Mouse (Mus musculus): Measurements from ENCODE around the gene Zfp385a. TPM values are rescaled to one million over a fixed set of nuclear protein-coding genes. Genes with fewer than 3 reads are reported as not detected.
A peak's percentile ranks its signal among the peaks of the same experiment; 100 is the strongest.

Zfp385a gene
- 5.0 and 6.0 TPM in 2 replicates for polyA plus RNA-seq (2015; fragmentation: Nextera tagmentation; extraction: Ambion mirVana)

GRCm38 (mm10) chr15:103339961-103340337, at the start of gene Zfp385a:
Gene Zfp385a, minus strand, starts transcription at chr15:103340093.
- DNase-seq (ENCODE audit: low spot score) = peak; percentile 88

GRCm38 (mm10) chr15:103388556-103389145, 48.8 kb upstream of the Zfp385a start:
- peak; percentile 16 for DNase-seq (ENCODE audit: low spot score)

- no peak for DNase-seq (ENCODE audit: low spot score)
Observed at GRCm38 (mm10) chr15:103383771-103384488, 44.0 kb upstream of the Zfp385a start.

- DNase-seq (ENCODE audit: low spot score) = no peak
Observed at GRCm38 (mm10) chr15:103382795-103383406, 43.0 kb upstream of the Zfp385a start.

- DNase-seq (ENCODE audit: low spot score) = no peak
Observed at GRCm38 (mm10) chr15:103382075-103382474, 42.2 kb upstream of the Zfp385a start.

- DNase-seq (ENCODE audit: low spot score) = no peak
Observed at GRCm38 (mm10) chr15:103378665-103379356, 38.9 kb upstream of the Zfp385a start.

GRCm38 (mm10) chr15:103377752-103378664, 38.1 kb upstream of the Zfp385a start:
- DNase-seq (ENCODE audit: low spot score) = no peak

GRCm38 (mm10) chr15:103376837-103377269, 37.0 kb upstream of the Zfp385a start:
- no peak for DNase-seq (ENCODE audit: low spot score)

GRCm38 (mm10) chr15:103375112-103375800, 35.4 kb upstream of the Zfp385a start:
- no peak for DNase-seq (ENCODE audit: low spot score)

- DNase-seq (ENCODE audit: low spot score) = no peak
Observed at GRCm38 (mm10) chr15:103372461-103372860, 32.6 kb upstream of the Zfp385a start.

GRCm38 (mm10) chr15:103371741-103372140, 31.8 kb upstream of the Zfp385a start:
- no peak for DNase-seq (ENCODE audit: low spot score)

GRCm38 (mm10) chr15:103371208-103371607, 31.3 kb upstream of the Zfp385a start:
- no peak for DNase-seq (ENCODE audit: low spot score)

GRCm38 (mm10) chr15:103370462-103370861, 30.6 kb upstream of the Zfp385a start:
- DNase-seq (ENCODE audit: low spot score) = no peak

GRCm38 (mm10) chr15:103369123-103369522, 29.2 kb upstream of the Zfp385a start:
- DNase-seq (ENCODE audit: low spot score) = no peak

GRCm38 (mm10) chr15:103368179-103368940, 28.5 kb upstream of the Zfp385a start:
- no peak for DNase-seq (ENCODE audit: low spot score)

- DNase-seq (ENCODE audit: low spot score) = peak; percentile 33
Observed at GRCm38 (mm10) chr15:103366376-103367149, 26.7 kb upstream of the Zfp385a start, which contains the start of gene Itga5. Gene Itga5, minus strand, starts transcription at chr15:103366763.

- DNase-seq (ENCODE audit: low spot score) = peak; percentile 74
Observed at GRCm38 (mm10) chr15:103365471-103366375, 25.8 kb upstream of the Zfp385a start.
